Mouse (Mus musculus) neural tube, embryonic 14.5 days (tissue): ENCODE results near the gene Utf1. TPM values are rescaled to one million over a fixed set of nuclear protein-coding genes. Genes with fewer than 3 reads are reported as not detected.

Experiments used
- ATAC-seq: fragments of 200-750 bp; cut with Nextera tagmentation; 2 replicates; pipeline ENCODE4 v1.8.0; 2017; ENCODE audit warnings: low read depth, mild to moderate bottlenecking, moderate TSS enrichment, moderate library complexity
- H3K27ac ChIP-seq: fragments of 300-500 bp; sonication (generic); 2 replicates; pipeline ENCODE4 v1.5.1; 2014; ENCODE audit warnings: low read depth, mild to moderate bottlenecking, control low read depth, low read length, moderate library complexity, mixed read lengths
- H3K27me3 ChIP-seq: fragments of 300-500 bp; sonication (generic); 2 replicates; pipeline ENCODE4 v1.6.1; 2014; ENCODE audit warnings: low read length; ENCODE audit not compliant: control insufficient read depth, insufficient read depth
- H3K36me3 ChIP-seq: fragments of 300-500 bp; sonication (generic); 2 replicates; pipeline ENCODE4 v1.6.1; 2014; ENCODE audit warnings: low read length, mixed read lengths; ENCODE audit not compliant: control insufficient read depth, insufficient read depth
- H3K4me1 ChIP-seq: fragments of 300-500 bp; sonication (generic); 2 replicates; pipeline ENCODE4 v1.6.1; 2014; ENCODE audit warnings: low read length; ENCODE audit not compliant: control insufficient read depth, insufficient read depth
- H3K4me2 ChIP-seq: fragments of 300-500 bp; sonication (generic); 2 replicates; pipeline ENCODE4 v1.6.1; 2014; ENCODE audit warnings: mild to moderate bottlenecking, low read depth, low read length, control low read depth
- H3K4me3 ChIP-seq: fragments of 300-500 bp; sonication (generic); 2 replicates; pipeline ENCODE4 v1.5.1; 2014; ENCODE audit warnings: low read depth, low read length, control low read depth, mixed read lengths
- H3K9ac ChIP-seq: fragments of 300-500 bp; sonication (generic); replicated peaks from 2 replicates; pipeline ENCODE4 v1.6.1; 2014; ENCODE audit warnings: low read depth, mild to moderate bottlenecking, control low read depth, low read length, mixed read lengths
- H3K9me3 ChIP-seq: fragments of 300-500 bp; sonication (generic); 2 replicates; pipeline ENCODE4 v1.6.1; 2016; ENCODE audit warnings: low read length; ENCODE audit not compliant: control insufficient read depth
- WGBS: fragments of 180-500 bp; shearing (Covaris S2); extraction: QIAGEN DNeasy Blood & Tissue Kit; methylation state at CpG from one replicate; pipeline ENCODE4 v1.1.7; 2014; 5-methylcytosine and 5-hydroxymethylcytosine counted together
- polyA plus RNA-seq: library from polyadenylated mRNA; unstranded; fragments of >200 nt; fragmentation: Nextera tagmentation; extraction: Ambion mirVana; gene quantifications from 2 replicates; pipeline ENCODE4 v1.2.1, GENCODE M21; 2014

The Utf1 gene
- polyA plus RNA-seq, 1 experiment from 2014 or later: not detected

GRCm38 (mm10) chr7:139961141-139961540, 17.6 kb downstream of the Utf1 start:
- H3K27me3 ChIP-seq: no peaks in the 10 kb centered on the region
- H3K4me1 ChIP-seq: no peaks in the 10 kb centered on the region
- WGBS: 86% methylated on average over 10 of the region's 10 CpGs
- no peak overlapping the region for H3K27ac ChIP-seq
- no peak overlapping the region for H3K4me3 ChIP-seq
- H3K9me3 ChIP-seq: no peaks in the 10 kb centered on the region
- no peaks in the 10 kb centered on the region for H3K36me3 ChIP-seq
- ATAC-seq: no peak
- H3K4me2 ChIP-seq: no peak overlapping the region
- no peak overlapping the region for H3K9ac ChIP-seq

GRCm38 (mm10) chr7:139963814-139964213, 20.2 kb downstream of the Utf1 start:
- no peaks in the 10 kb centered on the region for H3K27me3 ChIP-seq
- no peak overlapping the region for H3K27ac ChIP-seq
- no peak overlapping the region for H3K4me2 ChIP-seq
- H3K36me3 ChIP-seq: no peaks in the 10 kb centered on the region
- no peak overlapping the region for H3K4me3 ChIP-seq
- no peak for ATAC-seq
- H3K9ac ChIP-seq: no peak overlapping the region
- 60% methylated on average over 4 of the region's 4 CpGs for WGBS
- no peaks in the 10 kb centered on the region for H3K4me1 ChIP-seq
- H3K9me3 ChIP-seq: no peaks in the 10 kb centered on the region

- 38% methylated on average over 4 of the region's 4 CpGs for WGBS
- H3K4me3 ChIP-seq: no peak overlapping the region
These were observed 23.6 kb downstream of the Utf1 start for GRCm38 (mm10) chr7:139967175-139967574.

GRCm38 (mm10) chr7:139968428-139968827, 24.8 kb downstream of the Utf1 start:
- Histone ChIP-seq H3K27me3 (no peaks in the 10 kb centered on the region), H3K4me2 (no peak overlapping the region), H3K9me3 (no peaks in the 10 kb centered on the region), H3K9ac (no peak overlapping the region), H3K4me1 (no peaks in the 10 kb centered on the region), H3K36me3 (no peaks in the 10 kb centered on the region), H3K27ac (no peak overlapping the region), H3K4me3 (no peak overlapping the region)
- WGBS: 52% methylated on average over 5 of the region's 5 CpGs
- no peak for ATAC-seq

More at GRCm38 (mm10) chr7:139967175-139967574, 23.6 kb downstream of the Utf1 start:
- H3K9ac ChIP-seq: no peak overlapping the region
- no peak overlapping the region for H3K4me2 ChIP-seq
- no peaks in the 10 kb centered on the region for H3K9me3 ChIP-seq
- no peak for ATAC-seq
- no peaks in the 10 kb centered on the region for H3K27me3 ChIP-seq
- no peaks in the 10 kb centered on the region for H3K36me3 ChIP-seq
- H3K27ac ChIP-seq: no peak overlapping the region
- H3K4me1 ChIP-seq: no peaks in the 10 kb centered on the region

- WGBS: 38% methylated on average over 10 of the region's 10 CpGs
- peak; percentile 45; the same call in 1 of the 2 replicates for ATAC-seq
- no peaks in the 10 kb centered on the region for H3K36me3 ChIP-seq
- H3K4me3 ChIP-seq: no peak overlapping the region
- H3K4me2 ChIP-seq: no peak overlapping the region
- no peak overlapping the region for H3K9ac ChIP-seq
- no peaks in the 10 kb centered on the region for H3K27me3 ChIP-seq
- no peaks in the 10 kb centered on the region for H3K4me1 ChIP-seq
- no peak overlapping the region for H3K27ac ChIP-seq
- no peaks in the 10 kb centered on the region for H3K9me3 ChIP-seq
These were observed 25.9 kb downstream of the Utf1 start for GRCm38 (mm10) chr7:139969348-139970130.

- Histone ChIP-seq H3K4me3 (no peak overlapping the region), H3K4me2 (no peak overlapping the region), H3K36me3 (no peaks in the 10 kb centered on the region), H3K9me3 (no peaks in the 10 kb centered on the region), H3K27ac (no peak overlapping the region), H3K27me3 (no peaks in the 10 kb centered on the region), H3K9ac (no peak overlapping the region), H3K4me1 (no peaks in the 10 kb centered on the region)
- 85% methylated on average over 10 of the region's 10 CpGs for WGBS
- ATAC-seq: no peak
These were observed 26.8 kb downstream of the Utf1 start for GRCm38 (mm10) chr7:139970216-139970919.

GRCm38 (mm10) chr7:139970979-139971378, 27.4 kb downstream of the Utf1 start:
- ATAC-seq: no peak
- Histone ChIP-seq H3K36me3 (no peaks in the 10 kb centered on the region), H3K9me3 (no peaks in the 10 kb centered on the region), H3K27me3 (no peaks in the 10 kb centered on the region), H3K4me1 (no peaks in the 10 kb centered on the region), H3K4me2 (no peak overlapping the region), H3K4me3 (no peak overlapping the region), H3K9ac (no peak overlapping the region), H3K27ac (no peak overlapping the region)
- 84% methylated on average over 5 of the region's 5 CpGs for WGBS

- Histone ChIP-seq H3K27ac (no peak overlapping the region), H3K4me2 (no peak overlapping the region), H3K9me3 (no peaks in the 10 kb centered on the region), H3K9ac (no peak overlapping the region), H3K4me3 (no peak overlapping the region), H3K36me3 (no peaks in the 10 kb centered on the region), H3K27me3 (no peaks in the 10 kb centered on the region), H3K4me1 (no peaks in the 10 kb centered on the region)
- ATAC-seq: no peak
- WGBS: 73% methylated on average over 6 of the region's 6 CpGs
These were observed 27.8 kb downstream of the Utf1 start for GRCm38 (mm10) chr7:139971436-139971835.

GRCm38 (mm10) chr7:139972923-139973331, 29.3 kb downstream of the Utf1 start:
- ATAC-seq: no peak
- Histone ChIP-seq H3K27me3 (no peaks in the 10 kb centered on the region), H3K4me2 (no peak overlapping the region), H3K9ac (no peak overlapping the region), H3K36me3 (no peaks in the 10 kb centered on the region), H3K4me1 (no peaks in the 10 kb centered on the region), H3K27ac (no peak overlapping the region), H3K4me3 (no peak overlapping the region), H3K9me3 (no peaks in the 10 kb centered on the region)
